Mouse (Mus musculus): ENCODE data around the gene Myo1g. TPM values are rescaled to one million over a fixed set of nuclear protein-coding genes. Genes with fewer than 3 reads are reported as not detected.
"Not testable (repeated sequence)": the region's sequence is repeated elsewhere in the genome, so short reads cannot be mapped to it uniquely, and the experiment has no call there.

Myo1g gene
- polyA plus RNA-seq, 1 experiment from 2014 or later, result 1.0 TPM

GRCm38 (mm10) chr11:6527256-6528185, 6.8 kb upstream of the Myo1g start:
- peaks cover 34% of the 10 kb centered on the region for H3K36me3 ChIP-seq
- peak overlapping the region; percentile 86 for H3K27ac ChIP-seq
- H3K27me3 ChIP-seq, result no peaks in the 10 kb centered on the region
- WGBS, result 7% methylated on average over 10 of the region's 10 CpGs
- peaks cover 7% of the 10 kb centered on the region; the same call in 1 of the 2 replicates for H3K4me1 ChIP-seq
- H3K4me3 ChIP-seq (replicated peaks), result peak overlapping the region; percentile 67
- H3K9me3 ChIP-seq (replicated peaks), result no peaks in the 10 kb centered on the region
- peak; percentile 19; the same call in 1 of the 2 replicates for ATAC-seq (replicated peaks; ENCODE audit: low FRiP score)
- H3K9ac ChIP-seq, result peak overlapping the region; percentile 84
- H3K4me2 ChIP-seq, result peak overlapping the region; percentile 75

GRCm38 (mm10) chr11:6526526-6527255, 5.9 kb upstream of the Myo1g start:
- peak overlapping the region; percentile 84 for H3K9ac ChIP-seq
- peak overlapping the region; percentile 60; the same call in 1 of the 2 replicates for H3K27ac ChIP-seq
- ATAC-seq (replicated peaks; ENCODE audit: low FRiP score); H3K27me3 ChIP-seq; H3K9me3 ChIP-seq (replicated peaks); H3K4me1 ChIP-seq: not testable (repeated sequence)
- H3K36me3 ChIP-seq, result peaks cover 34% of the 10 kb centered on the region
- peak overlapping the region; percentile 75 for H3K4me2 ChIP-seq
- H3K4me3 ChIP-seq (replicated peaks), result peak overlapping the region; percentile 67
- 50% methylated on average over 14 of the region's 16 CpGs for WGBS

- 97% methylated on average over 1 of the region's 1 CpGs for WGBS
- Histone ChIP-seq H3K27me3 (no peaks in the 10 kb centered on the region), H3K9me3 (replicated peaks) (no peaks in the 10 kb centered on the region), H3K4me2 (no peak overlapping the region), H3K4me1 (peaks cover 7% of the 10 kb centered on the region; the same call in 1 of the 2 replicates), H3K27ac (no peak overlapping the region), H3K36me3 (peaks cover 34% of the 10 kb centered on the region), H3K4me3 (replicated peaks) (no peak overlapping the region), H3K9ac (no peak overlapping the region)
- no peak for ATAC-seq (replicated peaks; ENCODE audit: low FRiP score)
Measured at GRCm38 (mm10) chr11:6525241-6525640, 4.5 kb upstream of the Myo1g start.

- no peak overlapping the region for H3K4me2 ChIP-seq
- H3K9ac ChIP-seq, result no peak overlapping the region
Measured at GRCm38 (mm10) chr11:6524880-6525238, 4.1 kb upstream of the Myo1g start.

GRCm38 (mm10) chr11:6524165-6524879, 3.6 kb upstream of the Myo1g start:
- H3K4me1 ChIP-seq, result peaks cover 7% of the 10 kb centered on the region; the same call in 1 of the 2 replicates
- no peak for ATAC-seq (replicated peaks; ENCODE audit: low FRiP score)
- no peak overlapping the region for H3K4me3 ChIP-seq (replicated peaks)
- 90% methylated on average over 8 of the region's 8 CpGs for WGBS
- no peak overlapping the region for H3K27ac ChIP-seq
- H3K4me2 ChIP-seq, result no peak overlapping the region
- no peak overlapping the region for H3K9ac ChIP-seq
- H3K27me3 ChIP-seq, result no peaks in the 10 kb centered on the region
- peaks cover 34% of the 10 kb centered on the region for H3K36me3 ChIP-seq
- no peaks in the 10 kb centered on the region for H3K9me3 ChIP-seq (replicated peaks)

More at GRCm38 (mm10) chr11:6524880-6525238, 4.1 kb upstream of the Myo1g start:
- H3K27ac ChIP-seq, result no peak overlapping the region
- H3K27me3 ChIP-seq, result no peaks in the 10 kb centered on the region
- peaks cover 7% of the 10 kb centered on the region; the same call in 1 of the 2 replicates for H3K4me1 ChIP-seq
- no peak for ATAC-seq (replicated peaks; ENCODE audit: low FRiP score)
- 95% methylated on average over 4 of the region's 4 CpGs for WGBS
- no peaks in the 10 kb centered on the region for H3K9me3 ChIP-seq (replicated peaks)
- no peak overlapping the region for H3K4me3 ChIP-seq (replicated peaks)
- H3K36me3 ChIP-seq, result peaks cover 34% of the 10 kb centered on the region

GRCm38 (mm10) chr11:6523662-6524088, 2.9 kb upstream of the Myo1g start:
- H3K27me3 ChIP-seq, result no peaks in the 10 kb centered on the region
- peaks cover 7% of the 10 kb centered on the region; the same call in 1 of the 2 replicates for H3K4me1 ChIP-seq
- no peak overlapping the region for H3K4me3 ChIP-seq (replicated peaks)
- no peak overlapping the region for H3K9ac ChIP-seq
- no peak for ATAC-seq (replicated peaks; ENCODE audit: low FRiP score)
- WGBS, result 53% methylated on average over 1 of the region's 1 CpGs
- no peak overlapping the region for H3K27ac ChIP-seq
- no peaks in the 10 kb centered on the region for H3K9me3 ChIP-seq (replicated peaks)
- H3K4me2 ChIP-seq, result no peak overlapping the region
- H3K36me3 ChIP-seq, result peaks cover 34% of the 10 kb centered on the region

GRCm38 (mm10) chr11:6522782-6523525, 2.2 kb upstream of the Myo1g start:
- Histone ChIP-seq H3K27me3 (no peaks in the 10 kb centered on the region), H3K4me1 (peaks cover 7% of the 10 kb centered on the region; the same call in 1 of the 2 replicates), H3K4me3 (replicated peaks) (no peak overlapping the region), H3K36me3 (peaks cover 34% of the 10 kb centered on the region), H3K27ac (no peak overlapping the region), H3K4me2 (no peak overlapping the region), H3K9me3 (replicated peaks) (no peaks in the 10 kb centered on the region), H3K9ac (no peak overlapping the region)
- no peak for ATAC-seq (replicated peaks; ENCODE audit: low FRiP score)
- WGBS, result 74% methylated on average over 9 of the region's 9 CpGs

GRCm38 (mm10) chr11:6519491-6520033, 1.2 kb downstream of the Myo1g start:
- ATAC-seq (replicated peaks; ENCODE audit: low FRiP score), result no peak
- Histone ChIP-seq H3K4me2 (no peak overlapping the region), H3K4me3 (replicated peaks) (no peak overlapping the region), H3K27me3 (no peaks in the 10 kb centered on the region), H3K4me1 (0 out of 2 replicates have a peak, but pooled peaks cover 5% of the 10 kb centered on the region), H3K9ac (no peak overlapping the region), H3K36me3 (peaks cover 12% of the 10 kb centered on the region), H3K9me3 (replicated peaks) (no peaks in the 10 kb centered on the region), H3K27ac (no peak overlapping the region)
- WGBS, result 79% methylated on average over 11 of the region's 11 CpGs

- H3K4me1 ChIP-seq, result 0 out of 2 replicates have a peak, but pooled peaks cover 5% of the 10 kb centered on the region
- 0 out of 2 replicates have a peak, but pooled peaks have one; percentile 36 for ATAC-seq (replicated peaks; ENCODE audit: low FRiP score)
Measured at GRCm38 (mm10) chr11:6514837-6515236, 5.9 kb downstream of the Myo1g start.

GRCm38 (mm10) chr11:6508269-6508876, 12.4 kb downstream of the Myo1g start:
- no peaks in the 10 kb centered on the region for H3K4me1 ChIP-seq
- no peaks in the 10 kb centered on the region for H3K27me3 ChIP-seq
- no peak overlapping the region for H3K9ac ChIP-seq
- no peak overlapping the region for H3K4me3 ChIP-seq (replicated peaks)
- 70% methylated on average over 1 of the region's 1 CpGs for WGBS
- H3K27ac ChIP-seq, result no peak overlapping the region
- H3K9me3 ChIP-seq (replicated peaks), result no peaks in the 10 kb centered on the region
- no peaks in the 10 kb centered on the region for H3K36me3 ChIP-seq
- no peak overlapping the region for H3K4me2 ChIP-seq
- ATAC-seq (replicated peaks; ENCODE audit: low FRiP score), result no peak

More at GRCm38 (mm10) chr11:6514837-6515236, 5.9 kb downstream of the Myo1g start:
- Histone ChIP-seq H3K9ac (no peak overlapping the region), H3K4me2 (no peak overlapping the region), H3K27me3 (no peaks in the 10 kb centered on the region), H3K4me3 (replicated peaks) (no peak overlapping the region), H3K36me3 (no peaks in the 10 kb centered on the region), H3K27ac (no peak overlapping the region), H3K9me3 (replicated peaks) (no peaks in the 10 kb centered on the region)
- WGBS, result 41% methylated on average over 7 of the region's 7 CpGs

Data from kidney, embryonic 15.5 days (tissue).